Mouse (Mus musculus) frontal cortex, postnatal 36 days (tissue): Measurements from ENCODE around the gene Rplp1.

Experiments
- DNase-seq, 2 experiments: peaks; one replicate each; pipeline ENCODE4 v3.0.0; 2022; ENCODE audit warnings: low spot score in 2 of 2

The Rplp1 gene

GRCm38 (mm10) chr9:61911300-61912128 lies 2.8 kb downstream of the Rplp1 start:
- no peak for DNase-seq

GRCm38 (mm10) chr9:61910526-61911256 lies 3.7 kb downstream of the Rplp1 start:
- DNase-seq = no peak

- DNase-seq = no peak
Measured at GRCm38 (mm10) chr9:61909633-61910032, 4.7 kb downstream of the Rplp1 start.

- DNase-seq = no peak
Measured at GRCm38 (mm10) chr9:61908832-61909407, 5.4 kb downstream of the Rplp1 start.

- DNase-seq = no peak
Measured at GRCm38 (mm10) chr9:61908341-61908740, 6.0 kb downstream of the Rplp1 start.

GRCm38 (mm10) chr9:61907621-61908295 lies 6.6 kb downstream of the Rplp1 start:
- DNase-seq = no peak

GRCm38 (mm10) chr9:61906912-61907311 lies 7.4 kb downstream of the Rplp1 start:
- peak in 1 of 2 experiments; percentile 23 for DNase-seq

GRCm38 (mm10) chr9:61905576-61905975 lies 8.8 kb downstream of the Rplp1 start:
- DNase-seq = no peak

GRCm38 (mm10) chr9:61904201-61904600 lies 10.1 kb downstream of the Rplp1 start:
- no peak for DNase-seq

- DNase-seq = peak in 1 of 2 experiments; percentile 26
Measured at GRCm38 (mm10) chr9:61902445-61902844, 11.9 kb downstream of the Rplp1 start.

GRCm38 (mm10) chr9:61901574-61901973 lies 12.8 kb downstream of the Rplp1 start:
- DNase-seq = no peak

GRCm38 (mm10) chr9:61899804-61900203 lies 14.5 kb downstream of the Rplp1 start:
- peak; percentile 89 to 92 for DNase-seq

GRCm38 (mm10) chr9:61898401-61898800 lies 15.9 kb downstream of the Rplp1 start:
- peak; percentile 85 to 86 for DNase-seq

- no peak for DNase-seq
Measured at GRCm38 (mm10) chr9:61895014-61895413, 19.3 kb downstream of the Rplp1 start.

GRCm38 (mm10) chr9:61889855-61890254 lies 24.5 kb downstream of the Rplp1 start:
- no peak for DNase-seq

- no peak for DNase-seq
Measured at GRCm38 (mm10) chr9:61887661-61888379, 26.5 kb downstream of the Rplp1 start.

- no peak for DNase-seq
Measured at GRCm38 (mm10) chr9:61885964-61886363, 28.4 kb downstream of the Rplp1 start.

- no peak for DNase-seq
Measured at GRCm38 (mm10) chr9:61884936-61885335, 29.4 kb downstream of the Rplp1 start.

GRCm38 (mm10) chr9:61884375-61884774 lies 30.0 kb downstream of the Rplp1 start:
- no peak for DNase-seq

- no peak for DNase-seq
Measured at GRCm38 (mm10) chr9:61882179-61882578, 32.2 kb downstream of the Rplp1 start.

- DNase-seq = peak; percentile 67 to 78
Measured at GRCm38 (mm10) chr9:61878889-61879288, 35.5 kb downstream of the Rplp1 start.
